Mouse (Mus musculus) intestine, postnatal 0 days (tissue): Measurements from ENCODE around the gene Cntn4. TPM values are rescaled to one million over a fixed set of nuclear protein-coding genes. Genes with fewer than 3 reads are reported as not detected.

Source experiments
- ATAC-seq: fragments of 200-750 bp; cut with Nextera tagmentation; 2 replicates; pipeline ENCODE4 v1.8.0; 2017; ENCODE audit warnings: mild to moderate bottlenecking, moderate TSS enrichment, moderate library complexity
- H3K27ac ChIP-seq: fragments of 300-500 bp; sonication (generic); 2 replicates; pipeline ENCODE4 v1.5.1; 2014; ENCODE audit warnings: mild to moderate bottlenecking, low read depth, low read length, moderate library complexity
- H3K27me3 ChIP-seq: fragments of 300-500 bp; sonication (generic); replicated peaks from 2 replicates; pipeline ENCODE4 v1.6.1; 2014; ENCODE audit warnings: low read length, mixed read lengths; ENCODE audit not compliant: control insufficient read depth, insufficient read depth
- H3K36me3 ChIP-seq: fragments of 300-500 bp; sonication (generic); 2 replicates; pipeline ENCODE4 v1.6.1; 2014; ENCODE audit warnings: mild to moderate bottlenecking, moderate library complexity; ENCODE audit not compliant: control insufficient read depth, insufficient read depth
- H3K4me1 ChIP-seq: fragments of 300-500 bp; sonication (generic); replicated peaks from 2 replicates; pipeline ENCODE4 v1.6.1; 2014; ENCODE audit warnings: antibody characterized with exemption, low read length, mixed read lengths; ENCODE audit not compliant: control insufficient read depth, insufficient read depth
- H3K4me2 ChIP-seq: fragments of 300-500 bp; sonication (generic); replicated peaks from 2 replicates; pipeline ENCODE4 v1.6.1; 2014; ENCODE audit warnings: low read depth, mild to moderate bottlenecking, moderate library complexity
- H3K4me3 ChIP-seq: fragments of 300-500 bp; sonication (generic); 2 replicates; pipeline ENCODE4 v1.5.1; 2014; ENCODE audit warnings: low read depth, low read length
- H3K9ac ChIP-seq: fragments of 300-500 bp; sonication (generic); 2 replicates; pipeline ENCODE4 v1.6.1; 2014; ENCODE audit warnings: mild to moderate bottlenecking, low read depth, low read length
- H3K9me3 ChIP-seq: fragments of 300-500 bp; sonication (generic); 2 replicates; pipeline ENCODE4 v1.6.1; 2016; ENCODE audit warnings: mixed run types; ENCODE audit not compliant: control insufficient read depth
- CTCF ChIP-seq: sonication (generic); IDR thresholded peaks from 2 replicates; pipeline ENCODE4 v1.5.1; 2016; ENCODE audit warnings: low read depth, mild to moderate bottlenecking, control low read depth, antibody characterized with exemption, moderate library complexity
- WGBS: fragments of 180-500 bp; shearing (Covaris S2); extraction: QIAGEN DNeasy Blood & Tissue Kit; methylation state at CpG from one replicate; pipeline ENCODE4 v1.1.7; 2014; 5-methylcytosine and 5-hydroxymethylcytosine counted together
- polyA plus RNA-seq: library from polyadenylated mRNA; unstranded; fragments of >200 nt; fragmentation: Nextera tagmentation; extraction: Ambion mirVana; gene quantifications from 2 replicates; pipeline ENCODE4 v1.2.1, GENCODE M21; 2015

Gene Cntn4
- polyA plus RNA-seq, 1 experiment from 2014 or later, result 0.08 TPM

DNA sequence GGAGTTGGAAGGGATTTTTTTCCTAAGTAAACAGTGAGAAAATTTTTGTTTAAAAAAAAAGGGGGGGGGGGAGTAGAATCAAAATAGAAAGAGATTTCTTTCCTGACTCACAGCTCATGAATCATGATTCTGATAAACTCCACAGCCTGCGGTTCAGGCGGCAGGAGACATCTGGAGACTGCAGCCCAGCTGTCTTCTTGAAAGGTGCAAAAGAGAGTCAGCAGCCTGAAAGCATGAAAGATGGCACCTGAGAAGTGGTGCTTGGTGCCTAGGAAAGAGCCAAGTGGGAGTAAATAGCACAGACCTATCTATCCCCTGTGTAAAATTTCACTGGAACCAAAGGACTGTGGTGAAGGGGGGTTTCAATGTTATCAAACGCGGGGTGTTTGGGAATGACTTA, 535.6 kb downstream of the Cntn4 start:
- Histone ChIP-seq H3K4me1 (no peaks in the 10 kb centered on the region), H3K27ac (no peak overlapping the region), H3K9ac (no peak overlapping the region), H3K27me3 (no peaks in the 10 kb centered on the region), H3K4me2 (no peak overlapping the region), H3K4me3 (no peak overlapping the region), H3K9me3 (no peaks in the 10 kb centered on the region), H3K36me3 (no peaks in the 10 kb centered on the region)
- ATAC-seq, result no peak
- 77% methylated on average over 4 of the region's 4 CpGs for WGBS
- TF ChIP-seq CTCF, result no peak

DNA sequence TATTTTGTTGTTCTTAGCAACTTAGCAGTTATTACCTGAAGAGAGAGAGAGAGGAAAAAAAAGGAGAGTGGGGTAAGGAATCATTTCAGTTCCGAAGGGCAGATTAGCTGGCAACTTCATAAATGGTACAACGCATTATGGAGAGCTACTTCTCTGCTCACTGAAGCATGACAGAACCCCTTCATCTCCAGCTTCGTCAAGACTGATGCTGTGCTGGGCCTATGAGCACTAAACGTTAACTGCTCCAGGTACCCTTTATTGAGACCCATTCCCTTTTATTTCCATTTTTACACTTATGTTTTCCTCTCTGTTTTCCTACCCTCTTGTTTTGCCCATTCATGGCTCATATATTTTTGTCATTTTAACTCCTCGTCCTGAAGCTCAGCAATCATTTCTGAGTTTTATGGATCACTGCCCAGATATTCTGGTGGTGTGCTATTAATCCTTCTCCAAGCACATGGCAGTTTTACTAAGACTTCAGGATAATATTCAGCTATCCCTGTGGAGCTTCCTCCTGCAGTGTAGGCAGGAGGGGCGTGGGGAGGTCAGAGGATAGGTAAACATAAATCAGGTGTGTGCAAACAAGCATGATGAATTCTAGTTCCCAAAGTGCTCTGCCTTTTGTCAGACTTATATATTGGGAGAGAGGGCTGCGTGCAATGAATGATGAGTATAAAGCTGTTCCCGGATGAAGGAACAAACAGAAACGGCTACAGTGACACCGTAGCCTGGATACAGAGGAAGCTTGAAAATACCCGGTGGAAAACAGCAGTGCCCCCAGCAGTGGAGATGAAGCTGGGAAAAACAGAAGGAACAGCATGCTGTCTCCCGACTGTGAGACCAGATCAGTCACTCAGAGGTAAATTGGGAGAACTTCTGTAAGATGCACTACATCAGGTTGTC, 559.8 kb downstream of the Cntn4 start:
- H3K4me2 ChIP-seq, result no peak overlapping the region
- no peak for ATAC-seq

DNA sequence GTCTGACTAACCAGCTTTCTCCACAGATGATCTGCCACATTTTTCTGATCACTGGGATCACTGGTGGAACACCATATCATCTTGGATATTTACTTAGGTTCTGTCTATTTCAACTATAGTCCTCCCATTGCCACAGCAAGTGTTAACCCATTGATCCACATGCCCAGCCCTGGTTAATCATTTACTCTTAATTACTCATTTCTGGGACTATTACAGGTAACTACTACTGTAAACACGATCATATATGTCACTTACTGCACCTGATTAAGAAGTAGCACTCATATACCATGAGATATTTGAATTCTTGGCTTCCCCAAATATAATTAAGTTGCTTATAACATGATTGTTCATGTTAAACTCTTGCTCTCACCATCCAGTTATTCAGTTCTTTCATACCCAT, 564.1 kb downstream of the Cntn4 start:
- Histone ChIP-seq H3K9ac (no peak overlapping the region), H3K4me2 (no peak overlapping the region), H3K4me1 (no peaks in the 10 kb centered on the region), H3K27ac (no peak overlapping the region), H3K9me3 (no peaks in the 10 kb centered on the region), H3K4me3 (no peak overlapping the region), H3K27me3 (no peaks in the 10 kb centered on the region), H3K36me3 (no peaks in the 10 kb centered on the region)
- 41% methylated on average over 1 of the region's 1 CpGs for WGBS
- ATAC-seq, result 0 out of 2 replicates have a peak, but pooled peaks have one; percentile 51
- TF ChIP-seq CTCF, result no peak

More for the DNA sequence above, 559.8 kb downstream of the Cntn4 start:
- Histone ChIP-seq H3K36me3 (no peaks in the 10 kb centered on the region), H3K27me3 (no peaks in the 10 kb centered on the region), H3K4me3 (no peak overlapping the region), H3K4me1 (no peaks in the 10 kb centered on the region), H3K9ac (no peak overlapping the region), H3K9me3 (no peaks in the 10 kb centered on the region), H3K27ac (no peak overlapping the region)
- no peak for TF ChIP-seq CTCF
- WGBS, result 31% methylated on average over 12 of the region's 12 CpGs

DNA sequence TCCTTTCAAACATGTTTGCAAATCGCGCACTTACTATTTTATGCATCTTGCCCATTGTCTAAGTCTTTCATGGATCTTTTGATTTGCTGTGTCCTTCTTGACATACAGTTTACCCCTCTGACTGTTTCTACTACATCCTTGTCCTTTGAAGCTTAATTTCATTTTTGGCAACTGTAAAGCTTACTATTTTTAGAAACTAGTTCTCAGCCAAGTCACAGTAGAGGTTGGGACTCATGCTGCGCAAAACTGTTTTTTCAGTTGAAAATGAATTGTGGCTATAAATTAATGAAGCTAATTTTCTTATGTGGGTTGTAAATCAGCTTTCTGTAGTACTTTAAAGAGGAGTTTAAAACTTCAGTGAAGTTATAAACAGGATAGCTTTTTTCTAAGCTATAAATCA, 585.9 kb downstream of the Cntn4 start:
- Histone ChIP-seq H3K4me1 (no peaks in the 10 kb centered on the region), H3K9ac (no peak overlapping the region), H3K4me3 (no peak overlapping the region), H3K27me3 (no peaks in the 10 kb centered on the region), H3K27ac (no peak overlapping the region), H3K9me3 (no peaks in the 10 kb centered on the region), H3K4me2 (no peak overlapping the region), H3K36me3 (no peaks in the 10 kb centered on the region)
- TF ChIP-seq CTCF, result no peak
- ATAC-seq, result no peak
- WGBS, result 87% methylated on average over 3 of the region's 3 CpGs

DNA sequence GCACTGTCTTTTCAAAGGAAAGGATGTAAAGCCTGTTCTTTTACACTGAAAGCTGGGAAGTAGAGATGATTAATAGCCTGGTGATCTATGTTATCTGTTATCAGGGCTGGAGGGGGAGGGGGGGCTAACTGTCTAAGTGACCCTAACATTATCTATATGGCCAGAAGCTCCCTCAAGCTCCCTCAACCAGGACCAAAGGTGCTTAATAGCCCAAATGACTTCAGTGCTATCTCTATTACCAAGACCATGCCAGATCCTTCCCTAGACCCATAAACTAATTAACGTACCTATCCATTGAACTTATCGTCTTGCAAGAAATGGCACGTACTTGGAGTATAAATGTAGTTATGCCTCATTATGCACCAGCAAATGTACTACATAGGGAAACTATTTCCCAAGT, 588.0 kb downstream of the Cntn4 start:
- H3K9ac ChIP-seq, result no peak overlapping the region

DNA sequence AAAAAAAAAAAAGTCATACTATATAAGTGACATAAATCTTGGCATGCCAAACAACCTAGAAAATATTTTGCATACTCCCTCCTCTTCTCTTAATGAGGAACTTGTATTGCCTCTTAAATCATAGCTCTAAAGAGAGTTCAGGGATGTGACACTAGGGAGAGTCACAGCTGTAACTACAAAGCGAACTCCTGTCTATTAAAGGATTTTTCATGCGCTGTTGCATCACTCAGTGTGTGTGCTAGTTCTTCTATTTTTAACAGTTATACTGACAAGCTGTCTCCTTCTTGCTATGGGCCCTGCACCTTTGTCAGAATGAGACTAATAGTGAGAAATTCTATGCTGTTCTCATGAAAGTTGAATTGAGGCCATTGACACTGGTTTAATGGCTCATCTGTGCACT, 588.8 kb downstream of the Cntn4 start:
- ATAC-seq, result no peak
- Histone ChIP-seq H3K4me1 (no peaks in the 10 kb centered on the region), H3K9me3 (no peaks in the 10 kb centered on the region), H3K4me3 (no peak overlapping the region), H3K9ac (no peak overlapping the region), H3K4me2 (no peak overlapping the region), H3K27ac (no peak overlapping the region), H3K27me3 (no peaks in the 10 kb centered on the region), H3K36me3 (no peaks in the 10 kb centered on the region)
- TF ChIP-seq CTCF, result no peak
- WGBS, result 83% methylated on average over 2 of the region's 2 CpGs

More for the DNA sequence above, 588.0 kb downstream of the Cntn4 start:
- H3K36me3 ChIP-seq, result no peaks in the 10 kb centered on the region
- H3K4me3 ChIP-seq, result no peak overlapping the region
- WGBS, result 31% methylated on average over 3 of the region's 3 CpGs
- TF ChIP-seq CTCF, result no peak
- H3K9me3 ChIP-seq, result no peaks in the 10 kb centered on the region
- no peak overlapping the region for H3K27ac ChIP-seq
- no peaks in the 10 kb centered on the region for H3K27me3 ChIP-seq
- no peak for ATAC-seq
- H3K4me2 ChIP-seq, result no peak overlapping the region
- H3K4me1 ChIP-seq, result no peaks in the 10 kb centered on the region
